Mouse (Mus musculus): Measurements from ENCODE around the gene Pappa. TPM values are rescaled to one million over a fixed set of nuclear protein-coding genes. Genes with fewer than 3 reads are reported as not detected.

Gene Pappa
- polyA plus RNA-seq, 1 experiment: 4.4 TPM

- Histone ChIP-seq H3K27me3 (ENCODE audit: control insufficient read depth, insufficient read depth, low read length) (no peaks in the 10 kb centered on the region), H3K27ac (ENCODE audit: control insufficient read depth, insufficient read depth, low read depth, low read length) (no peak overlapping the region), H3K4me1 (ENCODE audit: control insufficient read depth, insufficient read depth, low read length) (no peaks in the 10 kb centered on the region), H3K36me3 (ENCODE audit: control insufficient read depth, insufficient read depth, low read length) (no peaks in the 10 kb centered on the region), H3K4me3 (ENCODE audit: control insufficient read depth, low read depth, low read length) (no peak overlapping the region)
- TF ChIP-seq POLR2A (IDR thresholded peaks at IDR 0.05; ENCODE audit: control insufficient read depth, low read depth, low read length) (no peak), CTCF (IDR thresholded peaks at IDR 0.05; ENCODE audit: control insufficient read depth, insufficient read depth, insufficient replicate concordance, low read depth, low read length) (no peak)
Measured at GRCm38 (mm10) chr4:65272295-65272694, 148.3 kb downstream of the Pappa start.

DNA sequence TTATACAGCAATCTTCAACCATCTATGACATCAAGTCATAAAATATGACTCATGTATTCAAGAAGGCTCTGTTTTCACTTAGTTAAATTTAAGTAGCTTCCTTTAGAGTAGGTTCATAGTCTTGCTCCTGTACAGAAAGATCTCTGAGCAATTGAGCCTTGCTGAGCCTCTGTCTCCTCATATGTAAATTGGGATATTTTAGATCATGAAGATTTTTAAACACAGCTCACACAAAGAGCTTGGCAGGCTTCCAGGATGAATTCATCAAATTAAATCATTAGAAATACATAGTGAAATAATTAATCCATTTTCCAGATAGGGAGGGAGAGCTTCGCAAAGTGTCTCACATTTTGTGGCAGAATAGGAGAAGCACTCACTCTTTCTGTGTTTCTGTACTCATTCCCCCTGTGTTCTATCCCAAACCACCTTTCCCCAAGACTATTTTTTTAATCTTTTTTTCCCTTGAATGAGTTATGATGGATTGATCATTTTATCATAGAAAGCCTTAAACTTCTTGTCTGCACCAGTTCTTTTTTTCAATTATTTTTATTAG lies 149.4 kb downstream of the Pappa start:
- Histone ChIP-seq H3K27ac (ENCODE audit: control insufficient read depth, insufficient read depth, low read depth, low read length) (no peak overlapping the region), H3K36me3 (ENCODE audit: control insufficient read depth, insufficient read depth, low read length) (no peaks in the 10 kb centered on the region), H3K4me1 (ENCODE audit: control insufficient read depth, insufficient read depth, low read length) (no peaks in the 10 kb centered on the region), H3K27me3 (ENCODE audit: control insufficient read depth, insufficient read depth, low read length) (no peaks in the 10 kb centered on the region), H3K4me3 (ENCODE audit: control insufficient read depth, low read depth, low read length) (no peak overlapping the region)
- no peak for TF ChIP-seq CTCF (IDR thresholded peaks at IDR 0.05; ENCODE audit: control insufficient read depth, insufficient read depth, insufficient replicate concordance, low read depth, low read length)
- no peak for TF ChIP-seq POLR2A (IDR thresholded peaks at IDR 0.05; ENCODE audit: control insufficient read depth, low read depth, low read length)

GRCm38 (mm10) chr4:65278451-65279271 lies 154.7 kb downstream of the Pappa start:
- Histone ChIP-seq H3K27ac (ENCODE audit: control insufficient read depth, insufficient read depth, low read depth, low read length) (no peak overlapping the region), H3K4me3 (ENCODE audit: control insufficient read depth, low read depth, low read length) (no peak overlapping the region)
- no peak for TF ChIP-seq POLR2A (IDR thresholded peaks at IDR 0.05; ENCODE audit: control insufficient read depth, low read depth, low read length)
- no peak for TF ChIP-seq CTCF (IDR thresholded peaks at IDR 0.05; ENCODE audit: control insufficient read depth, insufficient read depth, insufficient replicate concordance, low read depth, low read length)

DNA sequence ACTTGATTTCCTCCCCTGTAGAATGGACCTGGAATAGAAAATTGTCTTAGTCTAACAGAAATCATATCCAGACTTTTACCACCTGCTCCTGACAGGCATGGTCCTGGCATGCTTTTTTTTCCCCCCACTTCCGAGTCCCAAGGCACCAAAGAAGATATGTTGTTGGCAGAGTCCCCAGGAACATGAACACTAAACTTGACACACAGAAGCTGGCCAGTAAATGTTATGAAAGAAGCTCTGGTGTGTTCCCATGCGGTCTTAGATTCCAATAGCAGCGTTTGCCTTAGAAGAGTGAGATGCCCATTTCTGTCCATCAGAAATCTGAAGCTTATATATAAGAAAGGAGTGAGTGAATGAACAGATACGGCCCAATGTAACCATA lies 155.3 kb downstream of the Pappa start:
- Histone ChIP-seq H3K27ac (ENCODE audit: control insufficient read depth, insufficient read depth, low read depth, low read length) (no peak overlapping the region), H3K36me3 (ENCODE audit: control insufficient read depth, insufficient read depth, low read length) (no peaks in the 10 kb centered on the region), H3K27me3 (ENCODE audit: control insufficient read depth, insufficient read depth, low read length) (no peaks in the 10 kb centered on the region), H3K4me1 (ENCODE audit: control insufficient read depth, insufficient read depth, low read length) (peaks cover 3% of the 10 kb centered on the region; the same call in 1 of the 2 replicates), H3K4me3 (ENCODE audit: control insufficient read depth, low read depth, low read length) (no peak overlapping the region)
- TF ChIP-seq CTCF (IDR thresholded peaks at IDR 0.05; ENCODE audit: control insufficient read depth, insufficient read depth, insufficient replicate concordance, low read depth, low read length) (no peak), POLR2A (IDR thresholded peaks at IDR 0.05; ENCODE audit: control insufficient read depth, low read depth, low read length) (no peak)

More at GRCm38 (mm10) chr4:65278451-65279271, 154.7 kb downstream of the Pappa start:
- no peaks in the 10 kb centered on the region for H3K27me3 ChIP-seq (ENCODE audit: control insufficient read depth, insufficient read depth, low read length)
- H3K4me1 ChIP-seq (ENCODE audit: control insufficient read depth, insufficient read depth, low read length): peaks cover 3% of the 10 kb centered on the region; the same call in 1 of the 2 replicates
- no peaks in the 10 kb centered on the region for H3K36me3 ChIP-seq (ENCODE audit: control insufficient read depth, insufficient read depth, low read length)

- Histone ChIP-seq H3K36me3 (ENCODE audit: control insufficient read depth, insufficient read depth, low read length) (no peaks in the 10 kb centered on the region), H3K27me3 (ENCODE audit: control insufficient read depth, insufficient read depth, low read length) (no peaks in the 10 kb centered on the region), H3K27ac (ENCODE audit: control insufficient read depth, insufficient read depth, low read depth, low read length) (no peak overlapping the region), H3K4me1 (ENCODE audit: control insufficient read depth, insufficient read depth, low read length) (peaks cover 3% of the 10 kb centered on the region; the same call in 1 of the 2 replicates), H3K4me3 (ENCODE audit: control insufficient read depth, low read depth, low read length) (no peak overlapping the region)
- TF ChIP-seq CTCF (IDR thresholded peaks at IDR 0.05; ENCODE audit: control insufficient read depth, insufficient read depth, insufficient replicate concordance, low read depth, low read length): no peak
- no peak for TF ChIP-seq POLR2A (IDR thresholded peaks at IDR 0.05; ENCODE audit: control insufficient read depth, low read depth, low read length)
Measured at GRCm38 (mm10) chr4:65279979-65280677, 156.2 kb downstream of the Pappa start.

DNA sequence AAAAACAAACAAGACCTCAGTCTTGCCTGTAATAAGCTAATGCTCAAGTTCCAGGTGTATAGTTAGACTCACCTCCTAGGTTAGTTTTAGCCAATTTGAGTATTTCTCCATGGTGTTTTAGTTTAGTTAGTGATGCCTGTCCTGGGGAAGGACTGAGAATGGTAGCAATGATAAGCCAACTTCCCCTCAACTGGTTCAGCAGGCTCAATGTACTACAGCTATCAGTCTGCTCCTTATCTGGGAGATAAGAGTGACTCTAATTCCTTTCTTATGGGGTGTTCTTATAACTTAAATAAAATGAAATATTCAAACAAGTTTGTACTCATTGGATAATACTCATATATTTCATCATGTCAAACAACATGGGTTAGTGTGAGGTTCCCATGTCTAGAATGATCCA lies 156.9 kb downstream of the Pappa start:
- H3K27me3 ChIP-seq (ENCODE audit: control insufficient read depth, insufficient read depth, low read length): no peaks in the 10 kb centered on the region

DNA sequence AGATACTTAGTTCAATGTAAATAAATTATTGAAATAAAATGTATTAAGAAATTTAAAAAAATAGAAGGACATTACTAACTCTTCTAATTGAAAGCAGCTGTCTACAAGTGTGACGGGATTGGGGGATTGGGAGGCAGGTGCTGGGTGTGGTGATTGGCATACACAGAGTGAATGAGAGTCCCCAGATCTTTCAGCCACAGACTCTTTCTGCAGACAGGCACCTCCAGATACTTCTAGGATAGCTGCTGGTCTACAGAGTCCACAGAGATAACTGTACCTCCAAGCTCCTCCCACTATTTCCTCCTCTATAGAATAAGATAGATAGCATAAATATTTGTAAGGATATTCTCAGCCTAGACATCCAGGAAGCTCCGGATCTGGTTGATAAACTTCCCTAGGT lies 159.6 kb downstream of the Pappa start:
- Histone ChIP-seq H3K36me3 (ENCODE audit: control insufficient read depth, insufficient read depth, low read length) (no peaks in the 10 kb centered on the region), H3K27me3 (ENCODE audit: control insufficient read depth, insufficient read depth, low read length) (no peaks in the 10 kb centered on the region), H3K4me3 (ENCODE audit: control insufficient read depth, low read depth, low read length) (no peak overlapping the region), H3K4me1 (ENCODE audit: control insufficient read depth, insufficient read depth, low read length) (peaks cover 3% of the 10 kb centered on the region; the same call in 1 of the 2 replicates), H3K27ac (ENCODE audit: control insufficient read depth, insufficient read depth, low read depth, low read length) (no peak overlapping the region)
- TF ChIP-seq POLR2A (IDR thresholded peaks at IDR 0.05; ENCODE audit: control insufficient read depth, low read depth, low read length): no peak
- no peak for TF ChIP-seq CTCF (IDR thresholded peaks at IDR 0.05; ENCODE audit: control insufficient read depth, insufficient read depth, insufficient replicate concordance, low read depth, low read length)

More for the DNA sequence above, 156.9 kb downstream of the Pappa start:
- Histone ChIP-seq H3K4me3 (ENCODE audit: control insufficient read depth, low read depth, low read length) (no peak overlapping the region), H3K36me3 (ENCODE audit: control insufficient read depth, insufficient read depth, low read length) (no peaks in the 10 kb centered on the region), H3K27ac (ENCODE audit: control insufficient read depth, insufficient read depth, low read depth, low read length) (no peak overlapping the region), H3K4me1 (ENCODE audit: control insufficient read depth, insufficient read depth, low read length) (peaks cover 3% of the 10 kb centered on the region; the same call in 1 of the 2 replicates)
- TF ChIP-seq POLR2A (IDR thresholded peaks at IDR 0.05; ENCODE audit: control insufficient read depth, low read depth, low read length) (no peak), CTCF (IDR thresholded peaks at IDR 0.05; ENCODE audit: control insufficient read depth, insufficient read depth, insufficient replicate concordance, low read depth, low read length) (no peak)
